Mouse (Mus musculus) kidney, adult 18-20 months (tissue): ENCODE measurements at regions not wholly inside any gene's neighbourhood (a gene's known extent, or its start where the extent isn't known, plus 50 kb on each side); places are given as distances from the start of the nearest gene placed in this dataset.

Experiments used
- DNase-seq: peaks from one replicate; pipeline ENCODE4 v3.0.0; 2021

DNA sequence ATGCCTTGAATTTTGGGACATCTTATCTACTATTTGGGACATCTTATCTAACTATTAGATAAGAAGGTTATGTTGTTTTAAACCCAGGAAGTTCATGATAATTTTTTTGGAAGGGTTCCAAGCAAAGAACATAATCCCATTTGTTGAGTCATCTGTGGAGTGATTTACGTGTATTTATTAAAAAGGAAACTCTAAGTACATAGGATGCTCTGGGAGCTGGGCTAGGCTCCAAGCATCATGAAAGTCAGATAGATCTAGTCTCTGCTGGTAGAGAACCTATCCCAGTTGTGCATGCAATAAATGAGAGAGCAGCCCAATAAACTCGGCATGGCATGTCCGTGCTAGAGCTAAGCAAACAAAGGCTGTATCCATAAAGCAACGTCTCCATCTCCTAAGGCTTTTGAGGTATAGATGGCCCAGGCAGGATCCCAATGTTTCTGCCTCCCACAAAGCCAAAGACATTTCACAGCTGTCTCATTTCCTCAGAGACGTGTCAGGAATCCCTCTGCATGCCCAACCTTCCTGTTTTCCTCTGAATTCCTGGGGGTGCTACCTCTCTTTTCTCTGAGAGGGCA is 289.4 kb upstream of the Dynlrb2 start:
- peak; percentile 9 for DNase-seq

DNA sequence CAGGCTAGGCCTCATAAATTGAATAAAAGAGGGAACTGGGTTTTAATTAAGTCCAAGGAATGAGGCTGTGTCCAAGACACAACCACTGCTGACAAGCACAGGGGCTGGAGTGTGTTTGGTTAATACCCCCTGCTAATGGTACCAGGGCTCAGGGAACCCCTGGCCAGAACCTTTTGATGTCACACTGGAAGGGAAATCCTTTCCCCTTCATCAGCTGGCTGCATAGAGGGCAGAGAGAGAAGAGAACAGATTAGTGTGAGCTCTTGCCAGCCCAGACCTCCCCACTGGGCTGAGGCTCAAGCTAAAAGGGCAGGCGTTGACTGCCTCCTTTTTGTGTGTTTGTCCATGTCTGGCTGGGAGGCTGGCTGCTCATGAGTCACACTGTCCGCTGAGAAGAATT is 301.1 kb upstream of the Dynlrb2 start:
- no peak for DNase-seq

DNA sequence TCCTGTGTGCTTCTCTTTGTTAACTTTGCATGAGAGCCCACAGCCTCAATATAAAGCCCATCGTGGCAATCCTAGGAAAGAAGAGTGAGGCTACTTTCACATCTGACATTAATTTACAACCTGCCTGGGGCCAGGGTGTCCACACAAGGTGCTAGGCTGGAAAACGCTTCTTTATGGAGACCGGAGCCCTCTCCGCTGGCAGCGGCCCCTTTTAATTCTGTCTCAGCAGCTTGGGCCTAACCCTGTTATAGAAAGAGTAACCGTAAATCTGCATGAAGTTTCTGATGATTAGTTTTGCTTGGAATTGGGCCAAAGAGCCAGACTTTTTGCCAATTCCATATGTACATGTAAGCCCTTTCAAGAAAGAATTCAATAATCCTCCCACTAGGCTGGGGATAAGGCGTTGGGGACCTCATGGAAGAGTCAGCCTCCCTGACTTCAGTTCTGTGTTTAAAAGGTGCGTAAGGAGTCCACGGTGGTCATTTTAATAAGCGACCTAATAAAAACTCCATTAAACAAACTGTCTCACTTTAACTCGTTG is 304.2 kb upstream of the Dynlrb2 start:
- DNase-seq: no peak

DNA sequence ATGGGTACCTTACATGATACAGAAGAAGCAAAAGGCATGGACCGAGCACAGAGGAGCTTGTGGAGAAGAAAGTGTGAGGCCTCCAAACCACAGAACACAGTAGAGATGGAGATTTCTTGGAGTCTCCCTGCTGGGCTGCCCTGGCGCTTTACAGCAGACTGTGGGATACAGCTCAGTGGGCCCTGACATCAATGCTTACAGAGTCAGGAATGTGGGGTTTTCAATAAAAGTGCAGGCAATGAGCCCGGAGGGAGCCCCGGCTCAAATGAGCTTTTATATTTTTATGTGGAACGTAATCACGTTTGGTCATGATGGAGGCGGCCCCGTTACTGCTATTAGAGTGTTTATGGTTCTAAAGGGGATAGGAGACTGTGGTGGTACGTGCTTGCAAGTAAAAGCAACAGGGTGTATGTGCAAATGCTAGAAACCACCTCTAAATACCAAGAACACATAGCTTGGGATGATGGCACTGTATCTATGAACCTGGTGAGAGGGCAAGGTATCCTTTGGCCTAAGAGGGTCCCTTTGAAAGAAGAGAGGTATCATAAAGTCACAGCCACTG is 308.1 kb upstream of the Dynlrb2 start:
- no peak for DNase-seq

DNA sequence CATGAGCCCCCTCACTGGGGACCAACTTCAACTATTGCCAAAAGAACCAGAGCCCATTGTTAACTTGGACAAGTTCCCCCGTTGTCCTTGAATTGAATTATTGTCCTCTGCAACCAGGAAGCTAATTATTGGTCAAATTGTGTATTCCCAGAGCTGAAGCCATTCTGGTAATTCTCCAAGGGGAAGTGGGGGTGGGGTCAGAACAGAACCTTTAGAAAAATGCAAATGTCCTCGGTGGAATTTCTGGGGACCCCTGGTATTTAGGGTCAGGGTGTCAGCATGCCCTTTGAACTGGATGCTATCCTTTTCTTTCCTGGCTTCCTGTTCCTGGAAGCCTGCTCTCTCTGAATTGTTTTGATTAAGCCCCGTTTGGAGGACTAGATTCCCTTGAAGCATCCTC is 312.7 kb upstream of the Dynlrb2 start:
- peak; percentile 22 for DNase-seq

DNA sequence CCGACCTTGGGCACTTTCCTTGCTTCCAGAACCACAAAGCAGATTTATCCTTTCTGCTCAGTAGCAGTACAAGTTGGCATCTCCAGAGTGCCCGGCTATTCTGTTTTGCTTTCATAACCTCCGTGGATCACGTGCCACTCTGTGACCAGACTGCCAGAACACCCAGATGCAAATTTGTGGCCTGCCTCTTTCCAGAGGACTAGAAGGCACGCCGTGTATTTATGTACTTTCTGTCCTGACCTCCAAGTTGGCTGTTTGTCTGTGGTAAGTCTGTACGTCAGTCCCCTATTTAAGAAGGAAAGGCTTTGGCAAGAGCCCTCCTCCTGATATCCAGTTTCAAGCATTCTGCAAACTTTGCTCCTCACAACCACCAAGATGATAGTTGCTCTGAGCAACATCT is 319.6 kb upstream of the Dynlrb2 start:
- no peak for DNase-seq

DNA sequence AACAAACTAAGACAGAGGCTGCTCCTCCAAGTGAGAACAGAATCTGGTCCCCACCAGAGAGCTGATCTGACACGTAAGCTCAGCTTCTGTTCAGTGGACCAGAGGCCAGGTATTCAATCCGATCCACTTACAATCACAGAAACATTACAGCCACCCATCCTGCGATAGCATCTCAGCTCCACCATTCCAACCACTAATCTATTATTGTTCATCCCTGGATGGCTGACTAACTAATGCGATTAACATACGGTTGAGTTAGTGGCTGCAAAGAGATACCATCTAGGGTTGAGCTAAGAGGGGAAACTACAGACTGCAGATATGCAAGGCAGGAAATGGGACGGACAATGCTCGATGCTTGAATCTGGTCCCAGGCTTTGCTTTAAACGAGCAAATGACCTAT is 320.5 kb upstream of the Dynlrb2 start:
- no peak for DNase-seq

DNA sequence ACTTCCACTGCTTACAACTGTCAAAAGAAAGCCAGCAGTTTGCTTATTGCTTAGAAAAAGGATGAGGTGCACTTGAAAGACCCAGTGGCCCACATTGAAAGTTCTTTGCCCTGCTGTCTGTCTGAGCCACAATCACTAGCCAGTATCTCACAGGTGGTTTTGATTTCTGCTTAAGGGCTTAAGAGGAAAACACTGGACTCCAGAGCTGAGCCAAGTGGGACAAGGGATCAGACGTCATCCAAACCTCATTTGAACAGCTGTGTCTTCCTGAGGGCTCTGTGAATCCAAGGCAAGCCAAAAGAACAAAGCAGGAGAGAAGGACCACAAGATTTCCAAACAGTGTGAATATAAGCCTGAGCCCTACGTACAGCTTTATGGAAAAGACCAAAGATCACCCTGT is 326.8 kb upstream of the Dynlrb2 start:
- DNase-seq: no peak

DNA sequence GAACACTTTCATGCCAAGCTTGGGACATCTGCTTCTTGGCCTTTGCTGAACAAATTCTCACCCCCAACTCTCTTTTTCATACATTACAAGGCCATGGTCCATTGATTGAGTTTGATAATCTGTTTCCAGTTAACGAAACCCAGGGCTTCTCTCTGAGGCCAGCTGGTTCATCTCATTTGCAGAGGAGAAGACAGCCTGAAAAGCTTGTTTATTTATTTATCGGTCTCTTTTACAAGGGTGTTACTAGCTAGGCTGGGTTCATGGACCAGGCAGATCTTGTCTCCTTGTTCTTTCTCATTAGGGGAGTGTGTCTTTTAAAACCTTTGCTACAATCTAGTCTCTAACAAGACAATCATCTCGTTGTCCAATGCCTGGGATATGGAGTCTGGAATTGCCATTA is 329.9 kb upstream of the Dynlrb2 start:
- no peak for DNase-seq

DNA sequence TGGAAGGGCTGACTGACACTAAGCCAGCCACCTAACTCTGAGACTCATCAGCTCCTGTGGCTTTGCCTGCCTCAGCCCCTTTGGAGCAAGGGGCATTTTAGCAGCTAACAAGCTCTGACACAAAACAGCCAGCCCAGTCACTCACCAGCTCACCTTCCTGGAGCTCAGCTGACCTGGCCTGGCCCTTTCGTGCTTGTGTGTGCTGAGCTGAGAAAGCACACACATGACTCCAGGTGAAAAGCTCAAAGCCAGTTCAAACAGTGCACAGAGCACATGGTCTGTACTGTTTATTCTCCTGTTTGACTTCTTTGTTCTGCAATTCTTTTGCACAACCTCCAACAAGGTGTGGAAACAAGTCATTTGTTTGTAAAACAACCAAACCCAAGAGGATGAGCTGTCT is 330.8 kb upstream of the Dynlrb2 start:
- DNase-seq: no peak

DNA sequence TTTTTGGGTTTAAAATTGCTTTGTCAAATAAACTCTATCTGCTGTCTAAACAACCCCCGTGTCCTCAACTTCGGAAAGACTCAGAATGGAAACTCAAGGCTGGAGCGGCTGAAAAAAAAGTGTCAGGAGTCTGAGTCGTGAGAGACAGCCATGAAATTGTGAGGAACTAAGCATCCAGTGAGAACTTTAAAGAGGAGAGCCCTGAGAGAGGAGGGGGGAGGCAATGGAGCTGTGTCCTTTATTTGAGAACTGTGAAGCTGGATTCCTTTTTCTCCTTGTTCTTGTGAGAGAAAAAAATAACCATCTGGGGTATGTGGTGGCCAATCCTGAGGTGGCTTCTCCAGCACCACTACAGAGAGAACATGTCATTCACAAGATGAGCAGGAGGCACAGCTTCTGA is 336.9 kb upstream of the Dynlrb2 start:
- no peak for DNase-seq

DNA sequence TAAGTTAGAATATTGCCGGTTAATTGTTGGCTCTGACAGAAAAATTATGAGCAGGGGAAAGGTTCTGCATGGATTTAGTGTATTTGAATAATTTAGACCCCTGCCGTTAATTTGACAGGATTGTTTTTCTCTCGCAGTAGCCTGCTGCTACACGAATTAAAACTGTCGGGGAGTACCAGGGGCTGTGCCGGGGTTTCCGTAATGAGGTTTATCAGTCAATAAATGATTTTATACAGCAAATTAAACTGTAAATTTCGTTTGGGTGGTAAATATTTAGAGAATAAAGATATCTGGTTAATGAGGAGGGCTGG is 339.8 kb upstream of the Dynlrb2 start:
- DNase-seq: no peak

DNA sequence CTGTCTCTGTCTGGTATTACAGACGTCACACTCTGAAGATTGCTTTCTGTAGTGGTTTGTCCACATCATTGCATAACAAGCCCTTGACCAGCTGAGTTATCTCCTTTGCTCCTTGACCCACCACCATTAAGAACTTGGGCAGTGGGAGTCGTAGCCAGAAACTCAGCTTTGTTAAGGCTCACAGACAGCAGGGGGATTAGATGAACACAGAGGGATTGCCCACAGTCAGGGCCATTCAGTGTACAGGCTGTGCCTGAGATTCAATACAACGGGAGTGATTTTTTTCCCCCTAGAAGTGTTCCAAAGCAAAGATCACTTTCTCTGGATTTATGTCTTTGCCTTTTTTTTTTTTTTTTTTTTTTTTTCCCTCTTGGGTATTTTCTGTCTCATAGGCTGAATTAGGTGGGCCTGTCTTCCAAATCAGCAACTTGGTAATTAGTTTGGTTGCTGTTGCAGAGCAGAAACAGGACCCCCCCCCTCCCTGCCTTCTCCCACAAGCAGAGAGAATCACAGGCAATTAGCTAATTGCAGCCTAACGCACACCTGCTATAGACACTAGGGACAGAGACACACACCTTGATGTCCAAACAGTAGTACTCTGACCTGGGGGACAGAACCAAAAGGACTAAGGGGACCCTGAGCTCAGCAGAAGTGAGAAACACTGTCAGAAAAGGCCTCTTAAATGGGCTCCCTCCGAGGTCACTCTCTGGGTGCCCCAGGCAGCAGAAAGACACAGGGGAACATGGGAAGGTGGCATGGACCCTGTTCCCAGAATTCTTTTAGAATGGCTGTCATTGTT is 340.4 kb upstream of the Dynlrb2 start:
- DNase-seq: no peak

DNA sequence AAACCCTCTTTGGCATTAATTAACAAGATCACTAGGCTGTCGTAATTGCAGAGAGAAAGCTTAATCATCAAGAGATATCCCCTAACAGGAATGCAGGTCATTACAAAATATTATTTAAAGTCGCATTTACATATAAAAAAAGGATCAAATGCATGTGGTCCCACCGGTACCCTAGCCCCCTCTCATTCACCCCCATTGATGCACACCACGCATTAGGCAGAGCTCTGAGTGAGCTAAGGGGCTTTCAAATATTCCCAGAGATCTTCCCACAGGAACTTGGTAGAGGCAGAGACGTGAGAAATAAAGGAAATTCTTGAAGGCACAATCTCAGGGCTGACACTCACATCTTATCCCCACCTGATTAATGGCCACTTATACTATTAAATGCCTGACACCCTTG is 343.8 kb upstream of the Dynlrb2 start:
- DNase-seq: no peak

DNA sequence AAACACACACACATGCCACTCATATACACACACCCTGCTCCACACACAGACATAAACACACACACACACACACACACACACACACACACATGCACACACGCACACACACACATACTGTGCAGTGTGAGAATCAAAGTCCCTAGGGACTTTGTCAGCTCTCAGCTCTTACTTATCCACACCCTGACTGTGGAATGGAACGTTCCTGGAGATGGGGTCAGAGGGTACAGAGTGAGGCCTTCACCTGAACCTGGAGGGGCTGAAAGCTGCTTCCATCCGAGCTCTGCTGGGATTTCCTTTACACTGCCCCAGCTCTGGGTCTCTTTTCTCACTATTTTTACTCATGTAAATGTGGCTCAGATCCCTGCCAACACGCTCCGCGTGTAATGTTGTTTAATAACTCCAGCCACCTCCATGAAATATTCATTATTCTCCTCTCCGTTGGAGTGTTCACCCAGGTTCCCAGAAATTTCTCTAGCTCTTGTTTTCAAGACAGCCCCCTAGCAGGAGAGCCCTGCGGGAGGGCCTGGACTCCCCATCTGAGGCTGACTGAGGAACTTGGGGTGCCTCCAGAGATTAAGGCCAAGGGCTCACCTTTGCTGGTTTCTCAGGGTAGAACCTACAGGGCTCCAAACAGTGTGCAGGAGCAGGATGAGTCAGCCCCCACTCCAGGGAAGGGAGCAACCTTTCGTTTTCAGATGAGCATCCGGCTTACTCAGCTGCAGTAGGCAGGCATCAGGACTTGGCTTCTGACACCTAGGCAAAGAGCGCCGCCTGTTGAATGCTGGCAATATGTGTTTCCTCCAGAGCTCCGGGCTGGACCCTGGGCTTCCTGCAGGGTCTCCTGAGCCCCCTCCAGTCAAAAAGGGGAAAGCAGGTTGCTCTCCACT is 360.8 kb upstream of the Dynlrb2 start:
- peak; percentile 71 for DNase-seq

DNA sequence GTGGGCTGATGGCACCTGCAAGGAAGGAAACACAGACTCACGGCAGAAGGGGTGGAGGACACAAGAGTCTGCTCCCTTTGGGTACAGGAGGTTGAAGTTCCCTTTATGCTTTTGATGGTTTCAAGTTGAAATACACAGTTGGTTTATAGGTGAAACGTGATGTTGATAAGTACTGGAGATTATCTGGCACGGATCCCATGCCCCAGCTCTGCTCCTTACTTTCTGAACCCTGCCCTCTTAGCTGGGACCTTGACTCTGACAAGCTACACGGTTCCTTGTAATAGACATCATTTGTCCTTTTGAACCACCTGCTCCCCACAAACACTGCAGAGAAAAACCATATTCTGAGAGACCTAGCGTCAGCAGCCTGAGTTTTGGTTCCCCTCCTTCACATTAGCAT is 363.4 kb upstream of the Dynlrb2 start:
- no peak for DNase-seq

DNA sequence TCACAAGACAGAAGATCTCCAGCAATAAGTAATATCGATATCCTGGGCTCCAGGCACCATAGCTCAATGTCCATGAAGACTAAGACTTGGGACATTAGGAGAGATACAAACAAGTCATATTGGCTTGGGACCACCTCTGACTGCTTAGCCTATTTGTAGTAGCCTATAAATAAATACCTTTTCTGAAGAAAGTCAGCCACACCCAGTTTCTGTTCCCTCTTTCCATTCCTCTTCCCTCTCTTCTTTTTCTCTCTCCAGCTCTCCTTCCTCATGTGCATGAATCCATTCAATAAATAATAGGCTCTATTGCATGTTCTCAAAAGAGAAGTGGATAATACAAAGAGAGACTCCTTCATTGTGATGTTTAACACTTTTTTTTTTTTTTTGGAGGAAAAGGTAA is 364.8 kb upstream of the Dynlrb2 start:
- no peak for DNase-seq

DNA sequence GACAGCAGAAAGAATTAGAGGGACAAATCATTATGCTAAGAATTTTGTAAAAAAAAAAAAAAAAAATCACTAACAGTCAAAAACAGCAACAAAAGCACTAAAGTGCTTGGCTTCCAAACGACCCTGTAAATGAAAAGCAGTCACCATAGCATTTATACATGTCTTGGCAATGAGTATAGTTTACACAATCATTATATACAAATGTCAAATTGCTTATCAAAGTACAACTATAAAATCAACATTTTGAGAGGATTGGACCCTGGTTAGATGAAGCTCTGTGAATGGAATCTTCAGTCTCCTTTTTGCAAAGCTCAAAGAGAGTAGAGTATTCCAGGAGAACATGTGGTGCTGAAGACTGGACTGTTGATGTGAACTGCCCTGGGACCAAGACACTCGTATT is 367.0 kb upstream of the Dynlrb2 start:
- DNase-seq: no peak

DNA sequence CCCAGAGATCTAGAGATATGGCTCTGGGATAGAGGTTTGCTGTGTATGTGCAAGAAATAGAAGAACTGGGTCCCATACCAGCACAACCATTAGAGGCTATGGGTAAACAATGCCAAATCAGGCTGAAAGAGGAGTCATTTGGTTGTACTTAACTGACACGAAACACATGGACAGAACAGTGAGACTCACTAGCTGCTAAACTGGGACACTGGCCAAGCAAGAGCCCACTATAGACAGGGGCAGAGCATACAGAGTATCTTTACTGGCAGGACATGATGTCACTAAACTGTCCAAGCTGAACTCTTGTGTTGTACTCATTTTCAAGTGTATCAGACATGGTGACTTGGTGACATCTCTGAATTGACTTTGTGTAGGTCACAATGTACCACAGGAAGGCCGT is 371.3 kb upstream of the Dynlrb2 start:
- no peak for DNase-seq

DNA sequence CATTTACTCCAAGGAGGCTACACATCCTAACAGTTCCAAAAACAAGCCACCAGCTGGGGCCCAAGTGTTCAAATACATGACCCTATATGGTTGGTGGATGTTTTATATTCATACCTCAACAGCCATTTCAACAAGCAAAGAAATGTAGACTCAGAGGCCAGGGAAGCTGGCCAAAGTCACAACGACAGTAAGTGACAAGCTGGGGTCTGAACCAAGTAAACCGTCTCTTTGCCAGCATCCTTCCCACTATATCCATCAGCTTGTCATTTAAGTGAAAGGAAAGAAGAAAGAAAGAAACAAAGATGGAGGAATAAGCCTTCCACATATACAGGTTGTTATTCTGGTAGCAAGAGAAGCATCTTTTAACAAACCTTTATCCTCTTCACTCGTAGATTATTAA is 371.7 kb upstream of the Dynlrb2 start:
- no peak for DNase-seq

DNA sequence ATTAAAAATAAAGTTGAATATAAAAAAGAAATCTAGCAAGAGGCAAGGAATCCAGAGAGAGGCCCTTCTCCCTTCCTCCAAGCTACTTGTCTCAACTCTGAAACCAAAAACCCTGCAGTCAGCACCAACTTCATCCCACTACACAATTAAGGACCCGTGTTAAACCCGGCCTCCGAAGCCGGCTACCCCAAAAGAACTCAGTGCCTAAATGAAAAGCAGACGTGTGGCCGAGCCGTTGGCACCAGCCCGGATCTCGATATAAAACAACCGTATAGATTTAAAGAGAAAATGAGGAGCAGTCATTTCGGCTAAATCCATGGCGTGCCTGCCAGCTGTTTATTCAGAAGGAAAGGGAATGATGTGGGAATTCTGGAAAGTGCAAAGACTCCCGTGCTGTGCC is 384.7 kb upstream of the Dynlrb2 start:
- DNase-seq: no peak

DNA sequence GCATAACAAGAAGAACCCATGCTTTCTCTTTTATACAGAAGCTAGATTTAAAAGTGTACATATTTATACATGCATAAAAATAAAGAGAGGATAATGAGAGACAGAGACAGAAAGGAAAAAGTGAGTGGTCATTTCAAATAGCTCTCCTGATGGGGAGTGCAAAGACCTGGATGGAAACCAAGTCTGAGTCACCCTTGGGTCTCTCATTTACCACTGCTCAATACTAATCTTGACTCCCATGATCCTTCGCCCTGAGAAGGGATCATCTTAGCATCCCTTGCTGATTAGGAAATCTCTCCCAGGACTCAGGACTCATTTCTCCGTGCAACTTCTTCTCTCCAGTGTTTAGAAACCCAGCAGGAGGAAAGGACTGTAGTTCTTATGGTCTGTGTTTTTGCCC is 386.9 kb upstream of the Dynlrb2 start:
- DNase-seq: no peak

DNA sequence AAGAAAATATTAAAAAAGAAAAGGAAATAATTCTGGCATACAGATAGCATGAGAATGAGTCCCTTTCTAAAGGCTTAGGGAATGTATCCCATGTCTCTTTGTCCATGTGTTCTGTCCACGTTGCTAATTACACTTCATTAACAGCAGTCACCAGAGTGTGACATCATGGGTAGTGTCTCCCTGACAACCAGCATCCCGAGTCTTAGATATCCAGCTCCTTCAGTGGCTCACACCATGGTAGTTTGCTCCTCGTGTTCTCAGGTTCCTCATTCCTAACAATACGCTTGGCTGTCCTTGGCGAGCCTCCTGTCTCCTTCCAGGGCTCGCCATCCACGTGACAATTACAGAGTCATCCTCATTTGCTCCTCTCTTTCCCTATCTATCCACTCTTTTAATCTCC is 388.1 kb upstream of the Dynlrb2 start:
- no peak for DNase-seq
